Mouse (Mus musculus) mesoderm, embryonic 11.5 days (tissue): ENCODE data around the gene Adamtsl5.

Source experiments
- DNase-seq: peaks from one replicate; pipeline ENCODE4 v3.0.0-alpha.2; 2012; ENCODE audit warnings: low read depth, low spot score

The Adamtsl5 gene

DNA sequence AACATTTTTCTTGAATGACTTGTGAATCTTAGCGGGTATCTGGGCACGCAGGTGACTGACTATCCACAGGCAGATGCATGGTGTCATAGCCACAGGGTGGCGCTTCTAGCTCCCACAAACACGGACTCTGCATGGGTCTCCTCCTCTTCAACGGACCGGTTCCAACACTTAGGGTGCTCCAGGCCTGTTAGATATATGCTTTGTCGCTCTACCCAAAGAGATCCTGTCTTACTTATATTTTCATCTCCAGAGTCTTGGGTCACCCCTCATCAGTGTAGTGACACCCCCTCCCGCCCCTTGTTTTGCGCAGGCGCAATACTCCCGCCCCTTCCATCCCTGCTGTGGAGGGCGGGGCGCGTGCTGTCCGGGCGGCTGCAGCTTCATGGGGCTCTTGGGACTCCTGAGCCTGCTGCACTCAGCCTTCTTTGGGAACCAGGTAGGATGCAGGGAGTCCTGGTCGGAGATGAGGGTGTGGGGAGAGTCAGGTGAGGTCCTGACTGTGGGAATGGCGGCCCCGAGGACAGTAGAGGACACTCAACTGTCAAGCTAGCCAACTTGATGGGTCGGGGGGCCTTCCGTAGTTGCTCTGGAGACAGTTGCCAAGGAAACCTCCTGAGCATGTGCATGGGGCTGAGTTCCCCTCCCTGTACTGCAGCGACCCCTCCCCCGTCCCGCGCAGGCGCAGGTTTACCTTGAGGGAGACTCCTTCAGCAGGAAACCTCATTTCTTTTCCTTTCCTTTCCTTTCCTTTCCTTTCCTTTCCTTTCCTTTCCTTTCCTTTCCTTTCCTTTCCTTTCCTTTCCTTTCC, 52.4 kb downstream of the Adamtsl5 start, which contains the start of gene Apc2:
TSS of gene Apc2 (plus strand) at position 360 of the 808 bp plus-strand sequence.
- peak; percentile 84 for DNase-seq

DNA sequence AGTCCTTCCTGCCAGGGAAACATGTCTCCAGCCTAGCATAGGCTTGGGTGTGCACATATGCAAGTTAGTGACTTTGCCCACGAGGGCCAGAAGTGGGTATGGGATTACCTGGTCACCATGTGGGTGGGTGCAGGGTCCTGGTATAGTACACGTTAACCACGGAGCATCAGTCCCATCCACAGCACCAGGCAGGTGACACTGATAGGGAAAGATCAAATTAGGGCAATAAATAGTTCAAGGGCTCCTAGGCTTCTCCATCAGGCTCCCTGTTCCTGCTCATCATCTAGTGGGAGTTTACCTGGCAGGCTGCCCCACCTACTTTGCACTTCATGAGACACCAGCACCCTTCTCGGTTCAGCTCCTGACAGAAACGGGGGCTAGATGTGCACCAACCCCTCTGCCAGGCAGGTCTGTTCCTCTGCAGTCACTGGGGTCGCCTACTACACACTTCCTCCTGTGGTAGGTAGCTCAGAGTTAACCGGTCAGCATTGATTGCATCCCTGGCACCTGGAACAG, 53.4 kb downstream of the Adamtsl5 start:
- DNase-seq: no peak

DNA sequence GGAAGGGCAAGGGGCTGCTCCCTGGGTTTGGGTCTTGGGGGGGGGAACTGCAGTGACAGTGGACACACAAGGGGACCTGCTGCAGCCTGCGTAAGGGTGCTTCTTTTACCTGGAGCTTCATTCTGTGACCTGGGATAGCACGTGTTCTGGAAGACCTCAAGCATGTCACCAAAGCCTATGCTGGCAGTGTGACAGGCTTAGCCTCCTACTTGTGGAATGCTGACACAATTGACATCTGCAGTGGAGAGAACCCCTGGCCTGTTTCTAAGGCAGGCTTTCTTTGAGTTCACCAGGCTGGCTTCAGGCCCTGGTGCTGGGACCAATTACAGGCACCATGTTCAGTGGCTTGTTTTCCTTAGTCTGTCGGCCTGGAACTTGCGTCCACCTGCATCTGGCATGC, 53.9 kb downstream of the Adamtsl5 start:
- DNase-seq: no peak

DNA sequence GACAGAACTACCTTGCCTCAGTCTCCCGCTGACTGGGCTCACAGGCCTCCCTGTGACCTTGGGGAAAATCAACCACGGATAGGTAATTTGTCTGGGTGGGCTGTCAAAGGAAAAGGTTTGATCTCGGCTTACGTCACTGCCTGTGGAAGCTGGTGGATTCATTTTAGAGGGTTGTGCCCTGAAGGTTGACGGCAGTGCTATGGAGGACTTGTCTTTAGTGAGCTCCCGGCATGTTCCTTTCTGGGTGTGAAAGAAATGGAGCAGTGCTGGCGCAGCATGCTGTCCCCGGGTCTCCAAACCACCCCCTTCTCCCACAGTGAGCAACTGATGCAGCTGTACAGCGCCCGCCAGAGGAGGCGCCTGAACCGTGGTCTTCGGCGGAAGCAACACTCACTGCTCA, 54.9 kb downstream of the Adamtsl5 start:
- DNase-seq: no peak

DNA sequence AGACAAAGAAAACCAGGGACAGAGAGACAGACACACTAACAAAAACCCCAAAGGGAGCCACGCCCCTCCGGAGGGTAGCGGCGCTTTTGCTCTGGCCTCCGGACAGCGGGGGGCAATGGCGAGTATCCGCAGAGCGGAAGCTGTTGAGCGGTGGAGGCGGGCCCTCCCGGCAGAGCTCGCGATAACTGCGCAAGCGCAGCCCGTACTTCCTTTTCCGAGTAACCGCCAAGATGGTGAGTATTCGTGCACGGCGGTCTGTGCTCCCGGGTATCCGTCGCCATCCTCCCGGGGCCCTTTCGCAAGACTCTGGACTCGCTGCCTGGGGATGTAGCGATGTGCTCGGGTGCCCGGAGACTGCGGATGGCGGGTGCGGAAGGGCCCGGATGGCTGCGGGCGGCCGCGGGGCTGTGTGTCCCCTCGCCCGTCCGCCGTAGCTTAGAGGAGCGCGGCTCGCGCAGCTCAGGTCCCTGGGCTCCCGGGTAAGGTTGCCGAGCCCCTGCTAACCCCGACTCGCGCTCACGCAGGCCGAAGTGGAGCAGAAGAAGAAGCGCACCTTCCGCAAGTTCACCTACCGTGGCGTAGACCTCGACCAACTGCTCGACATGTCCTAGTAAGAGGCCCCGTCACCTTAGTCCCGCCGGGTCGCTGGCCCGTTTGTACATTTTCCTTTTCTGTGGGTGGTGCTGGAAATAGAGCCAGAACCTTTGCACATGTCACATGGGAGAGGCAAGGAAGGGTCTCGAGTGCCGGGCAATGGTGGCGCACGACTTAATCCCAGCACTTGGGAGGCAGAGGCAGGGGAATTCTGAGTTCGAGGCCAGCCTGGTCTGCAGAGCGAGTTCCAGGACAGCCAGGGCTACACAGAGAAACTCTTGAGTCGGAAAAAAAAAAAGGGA, 55.7 kb downstream of the Adamtsl5 start, which contains the start of gene Rps15:
TSS of gene Rps15 (plus strand) at position 203 of the 896 bp plus-strand sequence.
- DNase-seq: peak; percentile 97
